Mouse (Mus musculus) heart, embryonic 11.5 days (tissue): Measurements from ENCODE around the gene Opalin. TPM values are rescaled to one million over a fixed set of nuclear protein-coding genes. Genes with fewer than 3 reads are reported as not detected.

Experiments
- ATAC-seq: fragments of 200-750 bp; cut with Nextera tagmentation; replicated peaks from 2 replicates; pipeline ENCODE4 v1.8.0; 2017; ENCODE audit warnings: moderate library complexity; ENCODE audit not compliant: insufficient number of reproducible peaks, low FRiP score, low TSS enrichment
- H3K27ac ChIP-seq: fragments of 300-500 bp; sonication (generic); 2 replicates; pipeline ENCODE4 v1.5.1; 2014; ENCODE audit warnings: mild to moderate bottlenecking, low read depth, low read length
- H3K27me3 ChIP-seq: fragments of 300-500 bp; sonication (generic); 2 replicates; pipeline ENCODE4 v1.6.1; 2014; ENCODE audit warnings: mild to moderate bottlenecking, low read length, mixed read lengths; ENCODE audit not compliant: control insufficient read depth, insufficient read depth
- H3K36me3 ChIP-seq: fragments of 300-500 bp; sonication (generic); 2 replicates; pipeline ENCODE4 v1.6.1; 2014; ENCODE audit warnings: mild to moderate bottlenecking, low read length, moderate library complexity, mixed read lengths; ENCODE audit not compliant: control insufficient read depth, insufficient read depth
- H3K4me1 ChIP-seq: fragments of 300-500 bp; sonication (generic); 2 replicates; pipeline ENCODE4 v1.6.1; 2014; ENCODE audit warnings: low read length; ENCODE audit not compliant: control insufficient read depth, insufficient read depth
- H3K4me2 ChIP-seq: fragments of 300-500 bp; sonication (generic); 2 replicates; pipeline ENCODE4 v1.6.1; 2014; ENCODE audit warnings: mild to moderate bottlenecking, moderate library complexity
- H3K4me3 ChIP-seq: fragments of 300-500 bp; sonication (generic); 2 replicates; pipeline ENCODE4 v1.5.1; 2014; ENCODE audit warnings: low read depth, low read length
- H3K9ac ChIP-seq: fragments of 300-500 bp; sonication (generic); 2 replicates; pipeline ENCODE4 v1.6.1; 2014; ENCODE audit warnings: mild to moderate bottlenecking, low read depth, low read length, moderate library complexity
- H3K9me3 ChIP-seq: fragments of 300-500 bp; sonication (generic); replicated peaks from 2 replicates; pipeline ENCODE4 v1.6.1; 2016; ENCODE audit warnings: low read length; ENCODE audit not compliant: control insufficient read depth
- WGBS: fragments of 180-500 bp; shearing (Covaris S2); extraction: QIAGEN DNeasy Blood & Tissue Kit; methylation state at CpG from one replicate; pipeline ENCODE4 v1.1.7; 2014; ENCODE audit not compliant: insufficient replicate concordance; 5-methylcytosine and 5-hydroxymethylcytosine counted together
- polyA plus RNA-seq: library from polyadenylated mRNA; unstranded; fragments of >200 nt; fragmentation: Nextera tagmentation; extraction: Ambion mirVana; gene quantifications from 2 replicates; pipeline ENCODE4 v1.2.1, GENCODE M21; 2014

Opalin gene
- polyA plus RNA-seq, 1 experiment from 2014 or later: 0.21 TPM

DNA sequence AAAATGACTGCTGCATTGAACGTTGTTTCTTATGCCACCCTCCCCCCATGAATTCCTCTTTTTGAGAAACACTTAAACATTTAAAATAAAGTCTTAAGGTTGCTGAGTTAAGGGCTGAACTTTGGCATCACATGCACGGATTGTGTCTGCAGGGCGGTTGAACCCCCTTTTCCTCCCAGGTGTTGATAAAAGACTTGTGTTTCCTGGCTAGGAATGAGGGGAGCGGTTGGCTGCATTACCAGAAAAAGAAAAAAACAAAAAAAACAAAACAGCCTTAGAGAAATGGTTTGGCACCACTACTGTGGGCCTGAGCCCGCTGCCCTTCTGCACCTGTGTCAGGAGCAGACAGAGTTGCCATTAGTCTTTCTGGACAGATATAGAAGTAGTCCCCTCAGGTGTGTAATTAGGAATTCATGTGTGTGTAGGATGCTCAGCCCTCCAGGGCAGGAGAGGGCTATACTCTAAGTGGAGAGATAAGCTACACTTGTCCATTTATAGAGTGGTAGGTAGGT is 57.7 kb downstream of the Opalin start:
- H3K4me3 ChIP-seq: no peak overlapping the region
- 72% methylated on average over 5 of the region's 5 CpGs for WGBS
- H3K27me3 ChIP-seq: peaks cover 2% of the 10 kb centered on the region; the same call in 1 of the 2 replicates
- H3K27ac ChIP-seq: no peak overlapping the region
- no peak for ATAC-seq
- H3K4me1 ChIP-seq: no peaks in the 10 kb centered on the region
- H3K36me3 ChIP-seq: no peaks in the 10 kb centered on the region
- H3K4me2 ChIP-seq: no peak overlapping the region
- H3K9ac ChIP-seq: no peak overlapping the region
- no peaks in the 10 kb centered on the region for H3K9me3 ChIP-seq

DNA sequence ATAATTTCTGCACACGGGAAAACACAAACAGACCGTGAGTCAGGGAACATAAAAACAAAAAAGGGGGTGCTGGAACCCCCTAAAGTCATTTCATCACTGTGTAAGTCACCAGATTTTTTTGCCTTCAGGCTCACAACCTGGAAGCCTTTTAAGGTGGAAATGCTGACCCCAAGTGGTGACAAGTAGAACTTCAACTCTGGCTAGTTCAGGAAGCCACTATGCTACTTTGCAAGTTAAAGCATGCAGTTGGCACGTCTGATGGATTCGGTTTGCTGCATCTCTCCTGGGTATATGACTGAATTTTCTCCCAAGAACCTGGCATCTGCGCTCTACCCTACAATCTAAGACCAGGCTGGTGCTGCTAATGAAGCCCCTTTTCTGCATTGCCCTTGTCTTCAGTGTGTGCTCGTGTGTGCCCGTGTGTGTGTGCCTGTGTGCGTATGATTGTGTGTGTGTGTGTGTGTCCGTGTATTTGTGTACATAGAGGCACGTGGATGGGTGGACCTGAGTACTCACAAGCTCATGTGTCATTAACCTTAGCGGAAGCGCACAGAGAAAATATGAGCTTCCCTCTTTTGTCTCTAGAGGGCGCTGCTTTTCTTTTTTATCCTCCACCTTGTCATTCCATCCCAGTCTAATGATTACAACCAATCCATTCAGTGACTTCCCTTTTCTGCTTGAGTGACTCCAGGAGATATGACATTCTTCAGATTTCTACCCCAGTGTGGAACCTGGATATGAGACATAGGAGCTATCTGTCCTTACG is 60.8 kb downstream of the Opalin start:
- Histone ChIP-seq H3K4me1 (no peaks in the 10 kb centered on the region), H3K9ac (no peak overlapping the region), H3K27me3 (peaks cover 6% of the 10 kb centered on the region), H3K4me2 (peak overlapping the region; percentile 56), H3K27ac (no peak overlapping the region), H3K4me3 (0 out of 2 replicates have a peak overlapping the region, but pooled peaks have one; percentile 1), H3K9me3 (no peaks in the 10 kb centered on the region), H3K36me3 (no peaks in the 10 kb centered on the region)
- ATAC-seq: no peak
- WGBS: 18% methylated on average over 14 of the region's 14 CpGs

DNA sequence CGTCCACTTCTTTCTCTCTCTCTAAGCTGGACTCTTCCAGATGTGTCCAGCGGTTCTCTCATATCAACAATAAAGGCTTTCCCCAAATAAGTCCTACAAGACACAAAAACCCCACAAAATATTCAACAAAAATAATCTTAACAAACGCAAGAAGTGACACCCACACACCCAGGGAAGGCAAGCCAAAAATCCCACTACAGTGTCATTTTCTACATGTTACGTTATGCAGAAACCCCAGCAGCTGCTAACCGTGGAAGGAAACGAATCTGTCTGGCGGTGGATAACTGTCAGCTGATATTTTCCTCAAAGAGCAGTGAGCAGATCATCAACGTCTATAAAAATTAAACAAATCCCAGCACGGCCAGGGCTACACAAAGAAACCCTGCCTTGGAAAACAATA is 62.9 kb downstream of the Opalin start:
- Histone ChIP-seq H3K36me3 (no peaks in the 10 kb centered on the region), H3K9me3 (no peaks in the 10 kb centered on the region), H3K4me3 (no peak overlapping the region), H3K4me2 (no peak overlapping the region), H3K27ac (no peak overlapping the region), H3K4me1 (no peaks in the 10 kb centered on the region), H3K27me3 (peaks cover 6% of the 10 kb centered on the region), H3K9ac (no peak overlapping the region)
- WGBS: 17% methylated on average over 9 of the region's 9 CpGs
- no peak for ATAC-seq

DNA sequence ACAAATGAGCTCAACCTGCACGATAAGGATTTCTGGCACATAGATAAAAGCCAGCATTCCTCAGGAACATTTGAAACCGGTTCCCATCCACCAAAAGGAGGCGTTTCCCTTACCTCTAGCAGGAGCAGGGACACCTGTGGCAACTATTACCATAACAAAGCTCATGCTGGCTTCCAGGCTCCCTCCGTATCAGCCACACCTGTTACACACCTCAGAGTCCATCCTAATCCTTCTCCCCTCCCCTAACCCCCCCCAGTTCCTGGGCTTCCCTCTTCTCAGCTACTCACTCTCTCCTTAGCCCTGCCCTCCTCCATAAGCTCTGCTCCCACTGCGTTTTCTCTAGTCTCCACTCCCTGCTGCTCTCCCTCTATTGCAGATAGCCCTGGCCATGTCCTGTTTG is 63.3 kb downstream of the Opalin start:
- WGBS: under 1% methylated on average over 5 of the region's 5 CpGs
- no peak overlapping the region for H3K27ac ChIP-seq
- H3K9me3 ChIP-seq: no peaks in the 10 kb centered on the region
- H3K4me3 ChIP-seq: no peak overlapping the region
- no peaks in the 10 kb centered on the region for H3K36me3 ChIP-seq
- H3K4me1 ChIP-seq: no peaks in the 10 kb centered on the region
- peaks cover 6% of the 10 kb centered on the region for H3K27me3 ChIP-seq
- H3K4me2 ChIP-seq: no peak overlapping the region
- ATAC-seq: no peak
- H3K9ac ChIP-seq: no peak overlapping the region

Other genes with a start within 250 kb of the Opalin start
- 8.5 and 11.9 TPM in 2 replicates for gene Ccnj, start 245.8 kb downstream of the Opalin start, polyA plus RNA-seq
- gene Zfp518a, start 182.4 kb downstream of the Opalin start, polyA plus RNA-seq: 9.1 and 11.7 TPM in 2 replicates
- 0.18 and 0.21 TPM in 2 replicates for gene Blnk, start 82.6 kb downstream of the Opalin start, polyA plus RNA-seq
- gene Dntt, start 47.8 kb downstream of the Opalin start, polyA plus RNA-seq: not detected in 2 replicates
- not detected in 2 replicates for gene Tll2, start 129.7 kb upstream of the Opalin start, polyA plus RNA-seq
- gene Tm9sf3, start 186.9 kb upstream of the Opalin start, polyA plus RNA-seq: 92.1 and 135 TPM in 2 replicates